Mouse (Mus musculus) right cerebral cortex, postnatal 36 days (tissue): ENCODE measurements around the gene Morc3.
A peak's percentile ranks its signal among the peaks of the same experiment; 100 is the strongest.
"Not testable (repeated sequence)": the region's sequence is repeated elsewhere in the genome, so short reads cannot be mapped to it uniquely, and the experiment has no call there.

Experiments used
- DNase-seq, 2 experiments: peaks; one replicate each; pipeline ENCODE4 v3.0.0; 2022; ENCODE audit warnings: low spot score in 2 of 2, mixed read lengths in 1 of 2

Gene Morc3

DNA sequence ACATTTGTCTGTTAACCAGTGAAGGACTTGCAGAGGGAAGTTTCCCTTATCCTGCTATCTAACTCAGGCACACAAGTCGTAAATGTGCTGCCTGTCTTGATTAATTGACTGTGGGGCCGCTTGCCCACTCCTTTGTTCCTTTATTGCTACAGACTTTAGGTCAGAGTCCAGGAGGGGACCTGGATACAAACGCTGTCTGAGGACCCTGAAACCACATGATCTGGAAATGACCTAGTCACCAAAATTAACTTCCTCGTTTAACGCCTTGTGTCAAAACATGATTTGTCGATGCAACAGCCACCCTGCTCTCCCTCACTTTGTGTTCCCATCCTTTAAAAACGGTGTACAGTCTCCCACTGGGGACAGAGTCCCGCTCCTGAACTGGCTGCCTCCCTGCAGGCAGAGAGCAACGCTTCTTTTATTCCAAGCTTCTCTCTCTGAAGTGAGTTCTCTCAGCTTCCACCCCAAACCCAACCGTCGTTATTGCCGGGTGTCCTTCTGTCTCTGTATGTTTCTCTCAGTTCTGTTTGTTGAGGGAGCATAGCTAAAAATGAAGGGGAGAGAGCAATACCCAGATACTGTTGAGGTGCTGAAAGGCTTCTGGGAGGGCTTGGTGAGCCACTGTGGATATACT, 13.1 kb upstream of the Morc3 start:
- DNase-seq: no peak

DNA sequence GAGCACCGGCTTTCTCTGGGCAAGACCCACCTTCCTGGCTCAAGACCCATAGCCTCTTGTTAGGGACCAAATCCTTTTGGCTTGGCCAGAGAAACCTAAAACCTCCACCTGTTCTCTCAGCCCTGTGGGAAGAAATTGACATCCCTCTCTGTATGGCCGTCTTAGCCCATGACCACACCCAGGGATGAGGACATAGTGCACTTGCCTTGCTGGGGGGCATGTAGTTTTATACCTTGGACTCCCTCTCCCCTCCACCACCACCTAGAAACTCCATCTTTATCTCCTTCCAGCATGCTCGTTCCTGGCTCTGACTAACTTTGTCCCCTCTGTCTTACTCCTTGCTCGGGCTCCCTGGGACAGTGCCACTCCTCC, 12.6 kb upstream of the Morc3 start:
- no peak for DNase-seq

DNA sequence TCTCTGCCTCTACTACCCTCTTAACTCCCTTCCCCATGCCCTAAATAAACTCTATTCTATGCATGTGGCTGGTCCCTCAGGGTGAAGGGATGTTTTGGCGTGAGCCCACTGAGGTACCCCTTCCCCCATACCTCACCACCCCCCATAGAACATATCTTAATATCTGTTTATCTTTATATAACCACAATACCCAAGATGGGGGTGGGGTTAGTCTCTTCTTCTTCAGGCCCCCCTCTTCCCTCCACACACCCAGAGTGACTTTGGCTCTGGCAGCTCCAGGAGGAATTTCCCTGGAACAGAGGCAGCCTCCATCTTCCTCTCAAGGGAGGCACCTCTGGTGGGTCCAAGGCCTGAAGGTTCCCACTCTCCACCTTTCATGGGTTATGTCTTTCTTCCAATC, 11.9 kb upstream of the Morc3 start:
- no peak for DNase-seq

DNA sequence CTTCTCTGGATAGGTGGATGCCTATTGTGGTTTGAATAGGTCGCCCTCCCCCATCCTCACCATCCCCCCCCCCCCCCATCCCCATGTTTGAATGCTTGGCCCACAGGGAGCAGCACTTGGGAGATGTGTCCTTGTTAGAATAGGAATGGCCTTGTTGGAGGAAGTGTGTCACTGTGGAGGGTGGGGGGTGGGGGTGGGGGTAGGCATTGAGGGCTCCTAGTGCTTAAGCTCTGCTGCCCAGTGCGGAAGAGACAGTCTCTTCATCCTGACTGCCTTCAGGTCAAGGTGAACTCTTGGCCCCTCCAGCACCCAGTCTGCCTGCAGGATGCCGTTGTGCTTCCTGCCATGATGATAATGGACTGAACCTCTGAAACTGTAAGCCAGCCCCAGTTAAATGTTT, 10.2 kb upstream of the Morc3 start:
- no peak for DNase-seq

DNA sequence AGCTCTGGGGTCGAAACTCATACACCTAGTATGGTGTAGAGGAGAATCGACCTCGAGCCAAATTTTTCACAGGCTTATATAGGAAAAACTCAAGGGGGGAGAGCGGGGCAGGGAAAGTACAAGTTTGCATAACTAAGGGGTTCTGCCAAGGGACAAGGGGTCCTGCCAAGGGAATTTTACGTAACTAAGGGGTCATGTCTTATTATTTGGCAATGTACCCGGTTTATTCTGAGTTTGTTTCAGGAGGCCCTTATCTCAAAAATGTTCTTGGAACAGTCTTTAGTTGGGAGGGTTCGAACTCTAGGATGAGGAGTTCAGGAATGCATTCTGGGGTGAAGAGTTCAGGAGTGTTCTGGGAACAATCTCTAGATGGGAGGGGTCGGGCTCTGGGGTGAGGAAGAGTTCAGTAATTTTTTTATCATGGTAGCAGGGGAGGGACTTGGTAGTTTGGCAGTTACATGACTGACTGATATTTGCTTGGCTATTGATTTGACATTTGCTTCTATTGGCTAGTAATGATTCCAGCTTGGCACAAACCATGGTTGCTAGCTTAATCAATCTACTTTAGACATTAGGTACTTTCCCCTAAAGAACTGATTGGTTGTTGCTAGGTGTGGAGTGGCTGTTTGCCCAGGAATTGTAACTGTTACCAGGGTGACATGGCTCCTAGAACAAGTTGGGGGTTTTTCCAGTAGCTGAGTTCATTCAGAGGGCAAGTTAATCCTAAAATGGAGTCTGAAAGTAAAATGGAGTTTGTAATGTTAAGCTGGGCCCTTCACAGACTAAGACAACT, 9.3 kb upstream of the Morc3 start:
- not testable (repeated sequence) for DNase-seq

DNA sequence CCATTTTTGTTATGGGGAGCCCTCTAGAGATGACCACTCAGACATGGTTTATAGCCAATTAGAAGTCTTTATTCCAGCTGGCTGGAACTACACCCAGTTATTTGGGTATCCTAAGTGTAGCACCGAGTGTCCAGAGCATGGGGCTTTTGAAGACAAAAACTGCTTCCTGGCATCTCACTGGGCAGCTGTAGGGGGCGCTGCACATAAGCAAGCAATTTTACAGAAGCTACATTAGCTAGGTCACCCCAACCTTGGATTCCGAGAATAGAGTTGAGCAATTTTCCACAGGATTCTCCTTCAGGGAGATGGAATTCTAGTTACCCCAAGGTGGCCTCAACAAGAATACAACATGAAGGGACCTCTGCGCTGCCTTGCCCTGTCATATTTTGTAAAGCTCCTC, 7.1 kb upstream of the Morc3 start:
- DNase-seq: no peak

DNA sequence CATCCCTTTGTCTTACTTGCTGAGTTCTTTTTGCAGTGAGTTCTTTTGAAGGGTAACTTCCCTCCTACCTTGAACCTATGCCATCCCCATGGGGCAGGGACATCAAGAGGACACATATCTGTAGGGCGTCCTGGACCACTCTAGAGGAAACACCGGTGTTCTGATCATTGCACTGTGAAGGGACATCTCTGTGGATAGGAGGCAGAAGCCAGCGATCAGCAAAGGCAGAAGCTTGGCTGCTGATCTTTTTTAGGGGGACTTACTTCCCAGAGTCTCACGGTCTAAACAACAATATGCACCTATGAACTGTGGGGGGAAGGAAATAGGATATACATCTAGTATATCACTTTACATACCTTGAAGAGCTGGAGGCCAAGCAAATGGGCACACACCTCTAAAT, 6.5 kb upstream of the Morc3 start:
- DNase-seq: no peak

DNA sequence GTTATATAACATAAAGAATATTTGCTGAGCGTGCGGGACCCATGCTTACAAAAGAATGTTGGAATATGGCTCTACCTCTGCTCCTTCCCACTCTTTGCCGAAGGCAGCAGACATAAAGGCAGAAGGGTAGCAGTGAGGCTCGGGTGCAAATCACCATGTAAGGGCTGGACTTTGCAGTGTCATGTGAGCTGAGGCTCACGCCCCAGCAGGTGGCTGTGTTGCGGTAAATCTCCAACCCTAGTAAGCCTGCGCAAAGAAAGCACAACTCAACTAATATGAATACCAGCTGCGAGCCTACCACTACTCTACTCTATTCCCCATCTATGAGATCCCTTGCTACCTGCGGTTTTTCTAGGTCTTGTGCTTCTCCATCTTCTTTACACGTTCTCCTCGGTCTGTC, 5.9 kb upstream of the Morc3 start:
- no peak for DNase-seq

DNA sequence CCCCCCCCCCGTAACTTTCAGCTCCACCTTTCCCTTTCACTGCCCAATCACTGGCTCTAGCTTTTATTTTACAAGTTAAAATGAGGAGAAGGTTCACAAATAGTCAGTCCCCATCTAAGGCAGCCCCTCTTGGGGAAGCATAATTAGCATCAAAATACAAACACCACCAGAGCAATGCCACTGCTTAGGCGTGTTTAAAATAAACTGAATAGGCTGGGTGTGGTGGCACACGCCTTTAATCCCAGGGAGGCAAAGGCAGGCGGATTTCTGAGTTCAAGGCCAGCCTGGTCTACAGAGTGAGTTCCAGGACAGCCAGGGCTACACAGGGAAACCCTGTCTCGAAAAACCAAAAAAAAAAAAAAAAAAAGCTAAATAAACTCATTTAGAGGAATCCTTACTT, 5.4 kb upstream of the Morc3 start:
- DNase-seq: not testable (repeated sequence)

DNA sequence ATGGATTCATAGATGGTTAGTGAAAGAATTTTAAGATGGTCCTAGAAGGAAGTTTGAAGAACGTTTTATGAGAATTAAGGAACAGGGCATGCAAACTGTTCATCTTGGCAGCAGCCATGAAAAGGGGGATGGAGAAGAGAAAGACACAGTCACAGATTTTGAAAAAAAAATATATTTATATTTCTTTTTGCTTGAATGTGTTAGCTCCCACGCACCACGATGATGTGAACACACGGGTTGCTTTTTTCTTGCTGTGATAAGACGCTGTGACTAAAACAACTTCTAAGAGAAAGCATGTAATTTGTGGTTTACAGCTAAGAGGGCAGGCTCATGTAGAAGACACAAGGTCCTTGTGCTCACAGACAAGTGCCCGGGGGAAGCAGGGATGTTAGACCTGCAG, 5.0 kb upstream of the Morc3 start:
- peak in 1 of 2 experiments; percentile 24 for DNase-seq

DNA sequence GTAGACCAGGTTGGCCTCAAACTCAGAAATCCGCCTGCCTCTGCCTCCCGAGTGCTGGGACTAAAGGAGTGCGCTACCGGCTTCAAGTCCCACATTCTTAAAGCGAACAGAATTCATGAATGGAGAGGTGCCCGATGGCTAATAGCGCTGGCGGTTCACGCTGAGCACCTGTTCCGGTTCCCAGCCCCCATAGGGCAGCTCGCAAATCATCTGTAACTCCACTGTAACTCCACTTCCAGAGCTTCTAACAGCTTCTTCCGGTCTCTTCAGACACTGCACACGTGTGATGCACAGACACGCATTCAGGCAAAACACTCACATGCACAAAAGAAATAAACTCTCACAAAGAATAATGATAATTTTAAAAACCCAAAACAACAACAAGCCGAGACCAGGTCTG, 2.4 kb upstream of the Morc3 start:
- no peak for DNase-seq

DNA sequence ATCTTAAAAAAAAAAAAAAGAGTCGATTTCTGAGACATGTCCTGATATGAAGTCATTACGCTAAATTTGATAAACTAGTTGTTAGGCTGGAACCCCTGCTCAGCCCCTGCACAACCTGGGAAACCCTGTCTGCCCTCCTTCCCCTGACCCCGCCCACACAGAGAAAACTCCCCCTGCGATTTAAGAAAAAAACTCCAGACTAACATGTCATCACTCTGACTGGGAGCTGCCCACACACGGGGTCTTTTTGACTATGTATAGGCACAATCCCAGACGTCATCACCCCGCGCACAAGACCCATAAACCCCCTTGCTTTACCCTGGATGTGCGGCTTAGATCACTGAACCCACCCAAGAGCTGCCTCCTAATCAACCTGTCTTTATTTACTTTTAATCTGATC, 1.9 kb upstream of the Morc3 start:
- DNase-seq: no peak

DNA sequence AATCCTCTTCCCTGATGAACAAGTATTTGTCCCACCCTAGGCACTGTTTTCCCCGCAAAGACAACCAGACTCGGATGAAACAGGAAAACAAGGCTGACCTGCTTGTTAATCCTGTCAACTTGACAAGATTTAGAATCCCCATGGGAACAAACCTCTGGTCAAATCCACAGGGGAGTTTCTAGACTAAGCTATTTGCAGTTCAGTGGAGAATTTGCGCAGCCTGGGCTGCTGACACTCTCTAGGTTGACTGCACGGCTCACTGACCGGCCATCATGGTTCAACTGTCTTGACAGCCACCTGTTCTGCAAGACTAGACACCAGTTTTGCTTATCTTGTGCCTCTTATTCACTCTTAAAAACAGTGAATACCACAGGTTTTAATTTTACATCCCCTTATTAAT, 1.0 kb upstream of the Morc3 start:
- no peak for DNase-seq

DNA sequence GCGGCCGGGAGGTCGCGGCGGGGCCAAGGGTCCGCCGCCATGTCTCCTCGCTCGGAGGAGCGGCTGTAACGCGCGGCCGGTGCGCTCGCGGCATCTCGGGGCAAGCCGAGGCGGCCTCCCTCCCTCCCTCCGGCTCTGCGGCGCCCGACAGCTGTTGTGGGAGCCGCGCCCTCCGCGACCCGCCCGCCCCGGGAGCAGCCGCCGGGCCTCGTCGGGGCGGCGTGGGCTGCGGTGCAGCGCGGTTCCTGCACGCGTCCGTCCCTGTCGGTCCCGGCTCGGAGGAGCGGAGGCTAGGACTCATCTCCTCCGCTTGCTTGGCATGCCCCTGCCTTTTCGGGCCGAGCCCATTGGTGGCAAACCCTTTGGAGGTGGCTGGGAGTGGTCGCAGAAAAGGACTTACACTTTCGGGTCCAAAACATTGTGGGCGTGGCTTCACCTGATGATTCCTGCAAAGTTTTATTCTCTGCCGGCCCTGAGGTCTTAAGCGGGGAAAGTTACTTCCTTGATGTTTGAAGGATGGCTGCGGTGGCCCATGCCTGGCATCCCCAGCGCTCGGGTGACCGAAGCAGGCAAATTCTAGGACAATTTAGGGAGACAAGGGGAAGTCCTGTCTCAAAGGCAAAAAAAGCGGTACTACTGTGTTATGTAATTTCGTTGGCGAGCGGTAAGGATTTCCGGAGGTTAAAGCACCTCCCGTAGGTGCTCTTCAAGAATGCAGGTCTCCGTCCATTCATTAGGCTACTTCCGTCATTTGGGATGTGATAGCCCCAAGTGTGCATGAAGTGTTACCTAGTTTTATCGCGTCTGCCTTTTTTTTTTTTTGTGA, 743 bp downstream of the Morc3 start:
- peak; percentile 19 to 20 for DNase-seq

DNA sequence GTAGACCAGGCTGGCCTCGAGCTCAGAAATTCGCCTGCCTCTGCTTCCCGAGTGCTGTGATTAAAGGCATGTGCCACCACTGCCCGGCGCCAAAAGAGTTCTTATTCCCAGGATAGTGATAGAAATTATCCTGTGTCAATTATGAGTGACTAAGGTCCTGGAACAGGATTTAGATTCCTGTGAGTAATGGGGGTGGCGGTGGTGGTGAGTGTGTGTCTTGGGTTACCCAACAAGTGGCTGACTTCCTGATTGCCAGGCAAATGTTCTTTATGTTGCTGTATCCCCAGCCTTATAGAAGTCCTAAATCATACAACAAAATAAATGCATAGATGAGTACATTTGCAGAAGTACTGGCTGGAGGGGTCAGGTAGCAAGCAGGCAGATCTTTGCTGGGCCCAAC, 1.6 kb downstream of the Morc3 start:
- no peak for DNase-seq

DNA sequence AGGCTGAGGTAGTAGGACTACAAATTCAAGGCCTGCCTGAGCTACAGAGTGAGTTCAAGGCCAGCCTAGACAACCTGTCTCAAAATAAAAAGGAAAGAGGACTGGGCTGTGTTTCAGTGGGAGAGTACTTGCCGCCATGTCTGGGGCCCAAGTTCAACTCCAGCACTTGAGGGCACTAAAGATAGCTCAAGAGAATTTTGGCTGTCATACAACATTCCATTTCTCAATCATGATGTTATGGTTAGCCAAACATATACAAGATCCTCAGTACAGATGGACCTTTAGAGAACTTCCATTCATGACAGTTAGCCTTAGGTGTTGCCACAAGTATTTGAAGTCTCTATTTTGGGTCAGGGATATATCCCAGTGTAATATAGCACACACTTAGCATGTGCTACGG, 2.2 kb downstream of the Morc3 start:
- DNase-seq: no peak

DNA sequence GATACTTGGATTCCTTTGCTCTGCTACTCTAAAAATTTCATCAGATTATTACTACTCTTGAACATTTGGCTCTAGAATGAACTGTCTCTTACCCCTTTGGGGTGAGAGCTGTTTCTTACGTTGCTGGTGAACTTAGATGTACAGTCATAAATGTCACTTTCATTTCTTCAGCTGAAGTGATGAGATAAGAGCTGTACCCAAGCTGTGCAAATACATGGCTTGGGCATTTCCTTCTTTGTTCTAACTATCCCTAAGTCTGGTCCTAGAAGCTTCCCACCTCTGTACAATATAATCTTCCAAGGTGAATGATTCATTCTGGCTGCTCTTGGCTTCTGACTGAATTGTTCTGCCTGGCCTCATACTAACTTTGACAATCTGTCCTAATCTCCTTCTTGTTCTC, 7.1 kb downstream of the Morc3 start:
- no peak for DNase-seq

DNA sequence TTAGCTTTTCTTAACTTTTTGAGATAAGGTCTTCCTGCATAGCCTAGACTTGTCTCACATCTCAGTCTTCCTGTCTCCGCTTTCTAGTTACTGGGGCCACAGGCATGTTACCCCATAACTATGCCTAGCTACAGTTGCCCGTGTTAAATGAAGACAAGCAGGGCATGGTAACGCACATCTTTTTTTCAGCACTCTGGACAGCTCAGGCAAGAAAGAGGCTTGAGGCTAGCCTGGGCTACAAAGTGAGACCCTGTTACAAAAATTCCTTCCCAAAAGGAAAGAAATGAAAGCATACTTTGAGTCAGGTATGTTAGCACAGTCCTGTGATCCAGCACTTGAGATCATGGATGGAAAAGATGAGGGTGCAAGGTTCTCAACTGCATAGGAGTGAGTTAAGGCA, 18.6 kb downstream of the Morc3 start:
- no peak for DNase-seq

DNA sequence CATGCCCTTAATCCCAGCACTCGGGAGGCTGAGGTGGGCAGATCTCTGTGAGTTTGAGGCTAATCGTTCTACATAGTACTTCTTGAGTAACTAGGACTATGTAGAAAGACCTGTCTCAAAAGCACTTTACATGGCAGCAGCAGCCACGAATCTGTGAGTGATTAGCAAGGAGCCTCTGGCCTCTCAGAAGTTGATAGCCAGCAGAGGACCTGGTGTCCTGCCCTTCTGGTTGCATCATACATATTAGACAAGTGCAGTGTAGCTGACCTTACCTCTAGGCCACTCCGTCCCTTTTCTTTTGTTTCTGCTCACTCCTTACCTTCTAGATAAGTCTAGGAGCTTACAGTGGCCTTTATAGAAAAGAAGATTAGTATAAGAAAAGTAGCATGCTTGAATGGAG, 28.0 kb downstream of the Morc3 start:
- no peak for DNase-seq

DNA sequence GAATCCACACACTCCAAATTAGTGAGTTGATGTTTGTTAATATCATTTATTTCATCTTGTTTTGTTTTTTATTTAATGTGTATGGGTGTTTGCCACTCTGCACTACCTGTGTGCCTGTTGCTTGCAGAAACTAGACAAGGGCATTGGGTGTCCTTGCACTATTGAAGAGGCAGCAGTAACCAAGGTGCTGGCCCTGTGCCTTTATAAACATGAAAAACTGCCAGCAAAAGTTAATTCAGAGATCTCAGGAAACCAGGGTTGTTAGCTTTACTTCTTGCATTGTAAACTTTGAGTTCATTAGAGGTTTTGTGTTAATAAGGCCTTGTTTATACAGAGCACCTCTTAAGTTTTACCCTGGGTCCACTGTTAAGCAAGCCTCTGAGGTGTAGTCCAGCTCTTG, 28.8 kb downstream of the Morc3 start:
- no peak for DNase-seq

DNA sequence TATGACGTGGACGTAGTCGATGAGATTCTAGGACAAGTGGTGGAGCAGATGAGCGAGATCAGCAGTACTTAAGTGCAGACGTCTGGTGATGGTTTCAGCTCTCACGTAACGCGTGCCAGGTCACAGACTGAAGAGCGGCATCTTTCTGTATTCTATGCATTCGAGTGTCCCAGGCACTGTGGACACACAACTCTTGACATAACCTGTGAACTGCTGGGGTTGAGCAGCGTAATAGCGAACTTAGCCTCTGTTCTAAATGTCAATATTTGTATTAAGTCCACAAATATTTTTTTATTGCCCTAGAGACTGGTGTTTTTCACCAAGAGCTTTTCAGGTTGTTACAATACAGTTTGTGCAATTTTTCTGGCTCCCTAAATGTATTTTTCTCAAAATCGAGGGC, 42.9 kb downstream of the Morc3 start:
- DNase-seq: no peak

DNA sequence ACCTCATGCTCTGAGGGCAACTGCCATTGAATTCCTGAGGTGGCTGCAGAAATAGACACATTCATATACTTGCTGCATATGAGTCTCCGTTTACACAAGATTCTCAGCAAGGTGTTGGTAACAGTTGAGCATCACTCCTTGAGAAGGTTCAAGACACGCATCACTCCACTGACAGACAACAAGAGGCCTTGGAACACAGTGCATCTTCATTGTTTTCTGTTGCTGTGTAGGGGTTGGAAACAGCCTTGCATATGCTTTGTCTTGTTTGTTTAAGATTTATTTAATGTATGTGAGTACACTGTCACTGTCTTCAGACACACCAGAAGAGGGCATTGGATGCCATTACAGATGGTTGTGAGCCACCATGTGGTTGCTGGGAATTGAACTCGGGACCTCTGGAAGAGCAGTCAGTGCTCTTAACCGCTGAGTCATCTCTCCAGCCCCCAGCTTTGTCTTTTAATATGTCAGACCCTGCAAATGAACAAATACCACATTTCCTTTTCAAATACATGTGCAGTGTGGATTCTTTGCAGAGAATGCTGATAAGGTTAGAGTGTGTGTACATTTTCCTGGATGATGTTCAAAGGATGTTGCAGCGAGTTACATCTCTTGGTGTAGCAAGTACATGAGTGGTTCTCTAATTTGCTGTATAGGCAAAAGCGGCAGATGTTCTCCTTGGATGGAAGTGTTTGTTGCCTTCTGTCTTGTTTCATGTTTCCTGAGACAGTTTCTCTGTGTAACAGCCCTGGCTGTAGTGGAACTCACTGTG, 45.9 kb downstream of the Morc3 start:
- DNase-seq: no peak
